Mouse (Mus musculus) cerebellum, adult 2 months (tissue): ENCODE measurements at regions not wholly inside any gene's neighbourhood (a gene's known extent, or its start where the extent isn't known, plus 50 kb on each side); places are given as distances from the start of the nearest gene placed in this dataset.

Experiments
- CTCF ChIP-seq: fragments of 200-500 bp; IDR thresholded peaks from 2 replicates; pipeline ENCODE4 v1.5.1; 2011; ENCODE audit warnings: low read depth, mild to moderate bottlenecking, control low read depth, low read length, moderate library complexity, borderline replicate concordance; ENCODE audit not compliant: insufficient read depth
- POLR2A ChIP-seq: fragments of 200-500 bp; IDR thresholded peaks from 2 replicates; pipeline ENCODE4 v1.6.1; 2011; ENCODE audit warnings: low read length, control low read depth, borderline replicate concordance; ENCODE audit not compliant: insufficient read depth

DNA sequence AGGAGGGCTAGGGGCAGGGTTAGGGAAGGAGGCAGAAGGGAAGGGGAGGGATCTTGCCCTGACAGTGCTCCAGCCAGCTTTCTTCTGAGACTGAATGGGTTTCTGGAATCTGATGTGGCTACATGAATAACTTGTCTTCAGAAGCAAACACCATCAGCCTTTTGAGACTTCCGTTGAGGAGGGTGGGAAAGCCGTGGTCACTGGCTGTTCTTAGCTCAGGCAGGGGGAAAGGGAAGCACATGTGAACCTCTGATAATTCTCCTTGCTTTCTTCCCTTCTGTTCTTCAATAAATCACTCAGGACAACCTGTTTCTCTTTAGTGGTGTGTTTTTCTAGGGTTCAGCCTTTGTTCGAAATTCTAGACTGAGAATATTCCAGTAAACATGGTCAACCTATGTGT lies 148.9 kb downstream of the Bcl11a start:
- no peak for TF ChIP-seq CTCF
- TF ChIP-seq POLR2A, result no peak
